Mouse (Mus musculus) stomach, postnatal 0 days (tissue): ENCODE measurements around the gene Ahnak2.

Source experiments
- CTCF ChIP-seq: IDR thresholded peaks from 2 replicates; pipeline ENCODE4 v1.5.1; 2016; ENCODE audit warnings: antibody characterized with exemption, low read depth, mild to moderate bottlenecking, moderate library complexity
- EP300 ChIP-seq: optimal IDR thresholded peaks from 2 replicates; pipeline ENCODE3; 2016; ENCODE audit warnings: antibody characterized with exemption

DNA sequence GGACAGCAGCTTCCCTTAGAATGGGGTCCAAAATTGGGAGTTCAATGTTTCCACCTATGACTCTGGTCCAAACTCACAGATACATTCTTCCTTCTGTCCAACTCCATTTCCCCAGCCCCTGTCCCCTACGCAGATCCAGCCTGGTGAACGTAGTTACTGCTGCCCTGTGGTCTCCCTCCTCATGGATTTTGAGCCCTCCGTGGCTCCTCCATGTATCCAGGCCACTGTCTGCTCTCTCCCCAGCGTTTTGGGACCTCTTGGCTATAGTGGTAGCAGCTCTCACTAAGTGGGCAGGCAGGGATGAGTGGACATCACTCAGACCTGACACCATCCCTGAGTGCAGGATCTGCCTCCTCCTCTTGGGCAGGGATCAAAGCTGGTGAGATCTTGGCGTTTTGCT, 3.7 kb downstream of the Ahnak2 start:
- TF ChIP-seq EP300 (no peak), CTCF (no peak)
